In genomic region chr11:70585457-70585856, GRCm38 (mm10) we compare ENCODE assay signal across 1 mouse cellular context.
TF ChIP-seq lines count a peak whose summit lies in the region.

No protein-coding gene starts in this region.

TF ChIP-seq in CH12.LX, 34 proteins besides CTCF, POLR2A, EP300 and RAD21 (continued from another document):
- TF ChIP-seq TCF12 (IDR thresholded peaks at IDR 0.05; ENCODE audit: low read depth, low read length): peak; percentile 62; the same call in 1 of the 2 replicates
TF ChIP-seq in CH12.LX: peak in this region for 6.
